Mouse (Mus musculus) G1E (cell line): ENCODE data around the gene Scg5.

Experiments used
- CTCF ChIP-seq: IDR thresholded peaks from 2 replicates; pipeline ENCODE4 v1.5.1; 2012; ENCODE audit warnings: low read depth, low read length, inconsistent platforms, mixed read lengths
- GATA1 ChIP-seq: IDR thresholded peaks from 2 replicates; pipeline ENCODE4 v1.6.1; 2012; ENCODE audit warnings: borderline replicate concordance, low read length, inconsistent platforms, mixed read lengths
- GATA2 ChIP-seq: IDR thresholded peaks from 2 replicates; pipeline ENCODE4 v1.6.1; 2012; ENCODE audit warnings: low read depth, low read length, inconsistent platforms, borderline replicate concordance
- POLR2AphosphoS5 ChIP-seq: IDR thresholded peaks from 2 replicates; pipeline ENCODE4 v1.6.1; 2012; ENCODE audit warnings: low read depth, low read length, inconsistent platforms; ENCODE audit not compliant: insufficient replicate concordance
- TAL1 ChIP-seq: conservative IDR thresholded peaks from 2 replicates; pipeline ENCODE4 v1.6.1; 2012; ENCODE audit warnings: low read depth, low read length, inconsistent platforms, mixed read lengths

DNA sequence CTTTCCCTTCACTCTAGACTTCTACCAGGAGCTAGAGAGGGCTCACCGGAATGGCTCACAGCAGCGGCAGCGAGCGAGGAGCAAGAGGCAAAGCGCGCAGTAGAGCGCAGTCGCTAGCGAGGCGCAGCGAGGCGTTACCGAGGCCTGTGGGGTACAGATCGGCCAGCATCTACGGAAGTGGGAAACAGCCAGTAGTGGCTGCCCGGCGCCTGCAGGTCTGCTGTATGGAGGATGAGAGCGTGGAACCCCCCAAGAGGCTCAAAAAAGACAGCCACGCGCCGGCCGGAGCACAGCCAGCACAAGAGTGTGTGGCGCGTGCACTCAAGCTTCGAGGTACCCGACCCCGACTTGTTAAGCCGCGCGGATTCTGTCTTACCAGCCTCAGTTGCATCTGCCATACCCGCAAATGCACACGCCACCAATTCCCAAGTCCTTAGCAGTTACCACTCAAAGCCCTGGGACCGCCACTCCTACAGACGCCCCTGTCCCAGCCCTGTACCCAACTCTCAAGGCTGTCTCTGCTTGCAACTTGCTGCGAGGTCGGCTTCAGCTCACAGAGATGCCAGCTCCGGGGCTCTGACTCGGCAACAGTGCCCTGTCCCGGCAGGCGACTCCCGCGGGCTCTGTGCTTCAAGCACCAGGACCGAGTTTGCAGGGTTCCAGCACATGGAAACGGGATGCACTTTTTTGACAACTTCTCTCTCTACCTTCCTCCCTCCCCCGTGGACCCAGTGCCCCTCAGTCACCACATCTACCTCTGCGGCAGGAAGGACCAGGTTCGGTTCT, 71.2 kb downstream of the Scg5 start:
- TF ChIP-seq GATA1: no peak
- TF ChIP-seq CTCF: no peak
- no peak for TF ChIP-seq POLR2AphosphoS5
- TF ChIP-seq TAL1: no peak
- TF ChIP-seq GATA2: no peak
